Mouse (Mus musculus): Measurements from ENCODE around the gene Ahcyl1. TPM values are rescaled to one million over a fixed set of nuclear protein-coding genes. Genes with fewer than 3 reads are reported as not detected.

Gene Ahcyl1
- polyA plus RNA-seq, 1 experiment from 2014 or later, result 94.5 TPM

GRCm38 (mm10) chr3:107626751-107627150 lies 69.6 kb downstream of the Ahcyl1 start:
- ATAC-seq (replicated peaks; ENCODE audit: low FRiP score), result no peak
- peaks cover 76% of the 10 kb centered on the region for H3K36me3 ChIP-seq
- H3K27me3 ChIP-seq, result no peaks in the 10 kb centered on the region
- no peak overlapping the region for H3K27ac ChIP-seq
- no peaks in the 10 kb centered on the region for H3K9me3 ChIP-seq (replicated peaks)
- no peak overlapping the region for H3K4me3 ChIP-seq (replicated peaks)
- peaks cover 13% of the 10 kb centered on the region for H3K4me1 ChIP-seq
- H3K4me2 ChIP-seq, result no peak overlapping the region
- H3K9ac ChIP-seq, result no peak overlapping the region
- 97% methylated on average over 8 of the region's 8 CpGs for WGBS

- H3K4me2 ChIP-seq, result no peak overlapping the region
- H3K9me3 ChIP-seq (replicated peaks), result no peaks in the 10 kb centered on the region
- peaks cover 11% of the 10 kb centered on the region for H3K4me1 ChIP-seq
- WGBS, result 92% methylated on average over 8 of the region's 8 CpGs
- H3K27me3 ChIP-seq, result no peaks in the 10 kb centered on the region
- no peak for ATAC-seq (replicated peaks; ENCODE audit: low FRiP score)
- H3K27ac ChIP-seq, result no peak overlapping the region
- H3K9ac ChIP-seq, result no peak overlapping the region
- no peak overlapping the region for H3K4me3 ChIP-seq (replicated peaks)
- H3K36me3 ChIP-seq, result peaks cover 88% of the 10 kb centered on the region
These were observed 70.8 kb downstream of the Ahcyl1 start for GRCm38 (mm10) chr3:107625536-107625935.

- Histone ChIP-seq H3K4me3 (replicated peaks) (no peak overlapping the region), H3K4me2 (no peak overlapping the region), H3K9ac (no peak overlapping the region), H3K27me3 (no peaks in the 10 kb centered on the region), H3K27ac (no peak overlapping the region), H3K9me3 (replicated peaks) (no peaks in the 10 kb centered on the region), H3K4me1 (0 out of 2 replicates have a peak, but pooled peaks cover 1% of the 10 kb centered on the region), H3K36me3 (peaks cover 94% of the 10 kb centered on the region)
- WGBS, result 96% methylated on average over 8 of the region's 8 CpGs
- no peak for ATAC-seq (replicated peaks; ENCODE audit: low FRiP score)
These were observed 71.9 kb downstream of the Ahcyl1 start for GRCm38 (mm10) chr3:107624424-107624823.

GRCm38 (mm10) chr3:107622537-107622936 lies 73.8 kb downstream of the Ahcyl1 start:
- no peak for ATAC-seq (replicated peaks; ENCODE audit: low FRiP score)
- no peak overlapping the region for H3K27ac ChIP-seq
- no peaks in the 10 kb centered on the region for H3K27me3 ChIP-seq
- H3K9me3 ChIP-seq (replicated peaks), result no peaks in the 10 kb centered on the region
- H3K4me3 ChIP-seq (replicated peaks), result no peak overlapping the region
- 94% methylated on average over 7 of the region's 7 CpGs for WGBS
- H3K4me1 ChIP-seq, result no peaks in the 10 kb centered on the region
- no peak overlapping the region for H3K9ac ChIP-seq
- no peak overlapping the region for H3K4me2 ChIP-seq
- H3K36me3 ChIP-seq, result peaks cover 97% of the 10 kb centered on the region

- no peaks in the 10 kb centered on the region for H3K9me3 ChIP-seq (replicated peaks)
- H3K4me2 ChIP-seq, result no peak overlapping the region
- no peak for ATAC-seq (replicated peaks; ENCODE audit: low FRiP score)
- H3K27ac ChIP-seq, result no peak overlapping the region
- H3K27me3 ChIP-seq, result no peaks in the 10 kb centered on the region
- no peak overlapping the region for H3K9ac ChIP-seq
- no peaks in the 10 kb centered on the region for H3K4me1 ChIP-seq
- WGBS, result 87% methylated on average over 21 of the region's 21 CpGs
- no peak overlapping the region for H3K4me3 ChIP-seq (replicated peaks)
- H3K36me3 ChIP-seq, result peaks cover 97% of the 10 kb centered on the region
These were observed 74.9 kb downstream of the Ahcyl1 start for GRCm38 (mm10) chr3:107621286-107622075.

- H3K27ac ChIP-seq, result no peak overlapping the region
- ATAC-seq (replicated peaks; ENCODE audit: low FRiP score), result no peak
- H3K4me3 ChIP-seq (replicated peaks), result no peak overlapping the region
- no peaks in the 10 kb centered on the region for H3K4me1 ChIP-seq
- no peaks in the 10 kb centered on the region for H3K27me3 ChIP-seq
- no peak overlapping the region for H3K4me2 ChIP-seq
- H3K9me3 ChIP-seq (replicated peaks), result no peaks in the 10 kb centered on the region
- H3K36me3 ChIP-seq, result peaks cover 97% of the 10 kb centered on the region
- WGBS, result 90% methylated on average over 6 of the region's 6 CpGs
- H3K9ac ChIP-seq, result no peak overlapping the region
These were observed 76.4 kb downstream of the Ahcyl1 start for GRCm38 (mm10) chr3:107619911-107620310.

GRCm38 (mm10) chr3:107617800-107618199 lies 78.6 kb downstream of the Ahcyl1 start:
- Histone ChIP-seq H3K4me2 (no peak overlapping the region), H3K36me3 (peaks cover 97% of the 10 kb centered on the region), H3K9ac (no peak overlapping the region), H3K4me3 (replicated peaks) (no peak overlapping the region), H3K9me3 (replicated peaks) (no peaks in the 10 kb centered on the region), H3K27ac (no peak overlapping the region), H3K4me1 (peaks cover 4% of the 10 kb centered on the region; the same call in 1 of the 2 replicates), H3K27me3 (no peaks in the 10 kb centered on the region)
- ATAC-seq (replicated peaks; ENCODE audit: low FRiP score), result no peak
- WGBS, result 98% methylated on average over 3 of the region's 3 CpGs

Other genes with a start within 250 kb of the Ahcyl1 start
- gene Kcnc4, start 237.0 kb downstream of the Ahcyl1 start, polyA plus RNA-seq (2015; fragmentation: Nextera tagmentation; extraction: Ambion mirVana), result 0.26 and 0.31 TPM in 2 replicates
- gene Slc6a17, start 178.5 kb downstream of the Ahcyl1 start, polyA plus RNA-seq (2015; fragmentation: Nextera tagmentation; extraction: Ambion mirVana), result 3.3 and 3.6 TPM in 2 replicates
- not detected in 2 replicates for gene Ubl4b, start 141.5 kb downstream of the Ahcyl1 start, polyA plus RNA-seq (2015; fragmentation: Nextera tagmentation; extraction: Ambion mirVana)
- 0.10 and 0.19 TPM in 2 replicates for gene Alx3, start 101.5 kb downstream of the Ahcyl1 start, polyA plus RNA-seq (2015; fragmentation: Nextera tagmentation; extraction: Ambion mirVana)
- gene Gm10961, start 65.2 kb downstream of the Ahcyl1 start, polyA plus RNA-seq (2015; fragmentation: Nextera tagmentation; extraction: Ambion mirVana), result not detected in 2 replicates
- 45.0 and 46.4 TPM in 2 replicates for gene Strip1, start 64.9 kb downstream of the Ahcyl1 start, polyA plus RNA-seq (2015; fragmentation: Nextera tagmentation; extraction: Ambion mirVana)
- 9.3 and 10.3 TPM in 2 replicates for gene Csf1, start 63.9 kb upstream of the Ahcyl1 start, polyA plus RNA-seq (2015; fragmentation: Nextera tagmentation; extraction: Ambion mirVana)
- 0.73 TPM in 1 of 2 replicates, not detected in the other for gene Eps8l3, start 180.7 kb upstream of the Ahcyl1 start, polyA plus RNA-seq (2015; fragmentation: Nextera tagmentation; extraction: Ambion mirVana)
- gene Gstm5, start 199.3 kb upstream of the Ahcyl1 start, polyA plus RNA-seq (2015; fragmentation: Nextera tagmentation; extraction: Ambion mirVana), result 162 and 169 TPM in 2 replicates
- gene Gstm7, start 235.3 kb upstream of the Ahcyl1 start, polyA plus RNA-seq (2015; fragmentation: Nextera tagmentation; extraction: Ambion mirVana), result 16.6 and 21.3 TPM in 2 replicates
- gene Gstm6, start 247.2 kb upstream of the Ahcyl1 start, polyA plus RNA-seq (2015; fragmentation: Nextera tagmentation; extraction: Ambion mirVana), result 7.5 and 8.4 TPM in 2 replicates

Measured in kidney, embryonic 15.5 days (tissue).